Mouse (Mus musculus) cerebellum, postnatal 25 days (tissue): ENCODE measurements around the gene Rcn2.
"Not testable (repeated sequence)": the region's sequence is repeated elsewhere in the genome, so short reads cannot be mapped to it uniquely, and the experiment has no call there.

Experiments used
- DNase-seq, 2 experiments: peaks; one replicate each; pipeline ENCODE4 v3.0.0; 2021; ENCODE audit warnings: mixed read lengths in 2 of 2

The Rcn2 gene

DNA sequence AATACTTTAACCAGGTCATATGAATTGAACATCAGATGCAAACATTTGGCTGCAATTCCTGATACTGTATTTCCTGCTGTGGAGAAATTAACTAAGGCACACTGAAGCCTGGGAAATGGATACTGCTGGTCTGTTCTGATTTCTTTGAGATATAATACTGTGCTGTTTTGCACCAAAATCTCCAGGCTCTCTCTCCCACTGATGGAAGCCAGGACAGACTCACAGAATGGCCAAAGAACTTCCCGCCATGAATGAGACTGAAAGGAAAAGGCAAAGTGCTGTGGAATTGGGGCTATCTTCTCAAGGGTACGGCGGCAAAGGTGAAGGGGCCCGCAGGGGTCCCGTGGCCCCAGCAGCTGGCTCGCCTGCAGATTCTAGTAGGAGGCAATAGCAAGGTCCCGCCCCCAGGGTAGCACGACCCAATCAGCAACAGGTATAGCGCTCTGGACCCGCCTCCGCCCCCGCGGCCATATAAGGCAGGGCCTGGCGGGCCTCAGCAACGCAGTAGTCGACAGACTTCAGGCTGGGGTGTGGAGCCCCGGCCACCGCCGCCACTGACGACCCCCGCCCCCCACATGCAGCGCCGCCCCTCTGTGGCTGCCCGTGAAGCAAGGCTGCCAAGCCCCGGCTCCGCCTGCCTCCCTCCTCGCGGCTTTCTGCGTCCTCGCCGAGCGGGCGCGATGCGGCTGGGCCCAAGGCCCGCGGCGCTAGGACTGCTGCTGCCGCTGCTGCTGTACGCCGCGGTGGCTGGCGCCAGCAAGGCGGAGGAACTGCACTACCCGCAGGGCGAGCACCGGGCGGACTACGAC, at the start of gene Rcn2:
TSS of gene Rcn2 (plus strand) at position 474 of the 809 bp plus-strand sequence.
- DNase-seq, result peak; percentile 97 to 98

DNA sequence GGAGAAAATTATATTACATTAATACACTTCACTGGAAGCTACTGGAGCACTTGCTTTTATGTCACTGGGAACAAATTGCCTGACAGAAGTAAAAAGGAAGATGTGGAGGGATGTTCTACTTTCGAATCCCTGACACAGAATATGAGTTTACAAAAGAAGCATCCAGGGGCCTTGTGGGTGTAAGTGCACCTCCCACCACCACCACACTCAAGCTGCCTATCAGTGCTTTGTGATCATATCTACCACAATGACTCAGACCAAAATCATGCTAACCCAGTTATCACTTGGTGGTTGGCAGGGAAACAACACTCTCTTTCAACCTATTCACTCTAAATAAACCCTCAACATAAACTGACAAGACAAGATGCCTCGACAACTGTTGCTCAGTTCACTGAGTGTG, 37.0 kb upstream of the Rcn2 start:
- DNase-seq, result not testable (repeated sequence)

DNA sequence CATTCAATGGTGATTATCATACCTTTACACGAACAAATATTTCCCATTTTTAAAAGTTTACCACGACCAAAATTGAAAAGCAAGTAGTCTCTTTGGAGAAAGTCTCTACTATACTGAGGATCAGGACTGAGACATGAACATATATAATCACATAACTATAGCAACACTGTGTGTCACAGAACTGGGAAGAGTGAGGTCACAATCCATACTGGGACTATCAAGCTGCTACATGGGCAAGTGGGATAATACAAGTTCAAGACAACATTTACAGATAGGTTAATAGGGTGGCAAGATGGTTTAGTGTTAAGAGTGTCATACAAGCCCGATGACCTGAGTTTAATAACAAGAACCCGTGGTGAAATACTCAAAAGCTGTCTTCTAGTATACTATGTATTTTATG, 31.2 kb upstream of the Rcn2 start, which contains the start of gene 4930563M21Rik:
TSS of gene 4930563M21Rik (minus strand) at position 101 of the 400 bp plus-strand sequence.
- DNase-seq, result no peak

DNA sequence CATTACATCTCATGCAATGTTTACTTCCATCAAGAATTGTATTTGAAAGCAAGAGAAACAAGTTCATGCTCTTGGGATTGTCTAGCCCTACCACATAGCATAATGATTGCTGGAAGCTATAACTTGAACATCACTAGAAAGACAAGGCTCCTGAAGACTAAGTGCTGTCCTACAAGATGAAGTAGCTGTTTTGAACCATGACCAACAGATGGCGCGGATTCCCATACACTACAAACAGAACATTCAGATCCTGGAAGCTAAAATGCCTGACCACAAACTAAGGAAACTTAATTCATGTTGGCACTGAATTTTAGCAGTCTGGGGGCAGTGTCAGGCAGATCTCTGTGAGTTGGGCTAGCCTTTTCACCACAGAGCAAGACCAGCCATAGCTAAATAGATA, 16.9 kb upstream of the Rcn2 start:
- DNase-seq, result no peak

DNA sequence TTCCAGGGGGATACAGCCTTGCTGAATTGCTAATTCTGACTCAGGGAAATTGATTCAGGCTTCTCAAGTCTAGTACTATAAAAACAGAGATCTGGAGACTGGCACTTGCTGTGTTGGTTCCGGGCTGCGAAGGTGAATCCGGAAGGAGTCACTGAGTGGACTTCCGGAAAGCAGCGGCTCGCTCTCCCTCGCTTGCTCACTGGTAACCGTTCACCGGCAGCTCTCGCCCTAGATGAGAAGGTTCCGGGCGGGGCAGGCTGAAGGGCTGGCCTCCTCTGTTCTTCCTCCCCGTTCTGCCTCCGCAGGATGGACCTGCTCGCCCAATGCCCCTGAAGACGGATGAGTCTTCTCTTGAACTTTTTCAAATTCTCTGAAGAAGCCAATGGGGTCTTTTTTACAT, 14.4 kb upstream of the Rcn2 start:
- DNase-seq, result no peak

DNA sequence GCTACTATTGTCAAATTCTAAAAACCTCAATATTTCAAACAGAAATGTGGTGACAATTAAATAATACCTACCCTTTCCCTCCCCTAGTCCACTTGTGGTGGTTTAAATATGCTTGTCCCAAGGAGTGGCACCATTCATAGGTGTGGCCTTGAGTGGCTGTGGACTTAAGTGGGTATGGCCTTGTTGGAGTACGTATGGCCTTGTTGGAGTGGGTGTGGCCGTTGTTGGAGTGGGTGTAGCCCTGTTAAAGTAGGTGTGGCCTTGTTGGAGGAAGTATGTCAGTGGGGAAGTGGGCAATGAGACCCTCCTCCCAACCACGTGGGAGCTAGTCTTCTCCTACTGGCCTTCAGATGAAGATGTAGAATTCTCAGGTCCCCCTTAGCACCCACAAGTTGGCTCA, 9.4 kb upstream of the Rcn2 start:
- DNase-seq, result no peak

DNA sequence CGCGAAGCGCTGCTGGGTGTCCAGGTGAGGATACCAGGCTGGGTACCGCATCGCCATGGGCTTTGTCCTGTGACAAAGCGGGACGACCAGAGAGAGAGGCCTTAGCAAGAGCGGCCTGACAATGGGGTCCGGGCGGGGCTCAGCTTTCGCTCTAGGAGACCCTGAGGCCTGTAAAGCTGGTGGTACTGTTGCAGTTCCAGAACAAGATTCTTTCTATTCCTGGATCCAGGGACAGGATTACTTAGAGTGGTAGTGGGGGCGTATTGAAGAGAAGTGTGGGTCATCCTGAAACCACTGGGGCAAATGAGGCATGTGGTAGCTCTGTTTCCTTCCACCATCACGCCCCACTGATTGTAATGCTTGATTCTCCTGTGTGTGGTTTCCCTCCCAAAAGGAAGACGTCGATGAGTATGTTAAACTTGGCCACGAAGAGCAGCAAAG, 556 bp downstream of the Rcn2 start:
- DNase-seq, result no peak

DNA sequence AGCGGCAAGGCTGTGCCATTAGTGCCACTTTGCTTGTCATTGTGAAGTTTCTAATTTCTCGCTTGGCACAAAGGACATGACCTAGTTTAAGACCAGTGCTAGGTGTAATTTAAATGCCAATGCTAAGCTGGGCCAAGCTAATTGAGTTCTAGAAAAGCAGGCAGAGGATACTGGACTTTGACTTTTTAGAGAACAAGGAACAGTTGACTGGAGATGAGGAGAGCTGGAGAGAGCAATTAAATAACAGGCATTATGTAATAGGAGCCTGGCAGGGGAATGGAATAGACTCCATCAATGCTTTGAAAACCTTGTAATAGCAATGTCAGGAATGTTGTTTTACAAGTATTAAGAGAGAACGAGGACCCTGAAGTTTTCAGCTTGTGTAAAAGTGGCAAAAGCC, 12.2 kb downstream of the Rcn2 start:
- no peak for DNase-seq

DNA sequence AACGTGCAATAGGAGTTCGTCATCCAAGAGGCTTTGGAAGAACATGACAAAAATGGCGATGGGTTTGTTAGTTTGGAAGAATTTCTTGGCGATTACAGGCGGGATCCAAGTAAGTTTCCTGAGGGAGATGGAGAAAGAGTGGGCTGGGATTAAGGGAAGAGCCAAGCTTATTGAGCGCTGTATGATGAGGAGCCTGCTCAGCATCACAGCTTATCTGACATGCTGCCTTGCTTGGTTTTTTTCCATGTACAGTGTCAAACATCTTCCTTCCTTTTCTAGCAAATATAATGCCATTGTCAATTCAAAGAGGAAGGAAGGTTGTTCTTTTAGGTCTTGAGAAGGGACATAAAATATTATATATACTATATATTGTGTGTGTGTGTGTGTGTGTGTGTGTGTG, 14.5 kb downstream of the Rcn2 start:
- no peak for DNase-seq

DNA sequence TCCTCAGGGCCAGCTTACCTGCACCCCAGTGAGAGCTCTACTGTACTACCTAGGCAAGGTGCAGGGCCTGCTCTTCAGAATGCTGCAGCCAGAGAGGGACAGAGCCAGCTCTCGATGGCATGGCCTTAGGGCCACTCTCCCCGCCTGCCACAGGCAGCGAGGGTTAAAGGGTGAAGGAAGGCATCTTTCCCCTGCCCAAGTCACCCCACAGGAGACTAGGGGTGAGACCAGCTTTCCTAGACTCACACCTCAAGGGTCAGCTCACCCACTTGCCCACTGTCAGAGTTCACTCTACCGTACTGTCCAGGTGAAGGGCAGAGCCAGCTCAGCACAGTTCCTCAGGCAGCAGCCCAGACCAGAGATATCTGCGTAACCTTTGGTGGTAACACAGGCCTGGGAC, 20.7 kb downstream of the Rcn2 start:
- no peak for DNase-seq

DNA sequence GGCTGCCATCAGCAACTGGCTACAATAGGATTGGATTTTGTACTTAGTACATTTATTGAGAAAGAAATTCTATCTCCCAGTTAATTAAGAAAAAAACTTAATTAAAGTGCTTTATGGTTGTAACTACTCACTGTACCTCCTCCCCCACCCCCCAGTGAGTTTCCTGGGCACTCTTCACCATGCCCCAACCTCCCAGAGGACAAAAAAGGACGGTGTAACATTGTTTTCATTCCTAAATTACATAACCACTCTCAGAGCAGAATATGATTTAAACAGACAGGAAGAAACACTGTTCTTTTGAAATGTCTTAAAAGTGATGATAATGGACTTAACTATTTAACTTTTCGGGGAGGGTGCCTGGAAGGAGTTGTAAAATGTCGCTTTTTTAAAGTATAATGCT, 23.4 kb downstream of the Rcn2 start:
- DNase-seq, result no peak

DNA sequence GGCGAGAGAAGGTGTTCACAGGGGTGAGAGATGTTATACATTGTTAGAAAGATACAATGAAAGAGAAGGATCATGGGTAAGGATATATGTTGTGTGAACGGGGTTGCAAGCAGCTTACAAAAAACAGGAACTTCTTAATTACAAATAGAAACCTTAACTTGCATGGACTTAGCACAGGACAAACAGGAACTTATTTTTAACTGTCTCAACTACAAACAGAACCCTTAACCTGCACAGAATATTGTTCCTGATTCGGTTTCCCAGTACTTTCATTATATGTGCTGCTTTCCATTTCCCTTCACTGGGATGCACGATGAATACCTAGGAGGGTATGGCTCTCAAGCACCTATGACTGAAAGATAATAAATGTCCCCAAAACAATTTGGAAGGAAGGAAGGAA, 26.3 kb downstream of the Rcn2 start:
- DNase-seq, result no peak

DNA sequence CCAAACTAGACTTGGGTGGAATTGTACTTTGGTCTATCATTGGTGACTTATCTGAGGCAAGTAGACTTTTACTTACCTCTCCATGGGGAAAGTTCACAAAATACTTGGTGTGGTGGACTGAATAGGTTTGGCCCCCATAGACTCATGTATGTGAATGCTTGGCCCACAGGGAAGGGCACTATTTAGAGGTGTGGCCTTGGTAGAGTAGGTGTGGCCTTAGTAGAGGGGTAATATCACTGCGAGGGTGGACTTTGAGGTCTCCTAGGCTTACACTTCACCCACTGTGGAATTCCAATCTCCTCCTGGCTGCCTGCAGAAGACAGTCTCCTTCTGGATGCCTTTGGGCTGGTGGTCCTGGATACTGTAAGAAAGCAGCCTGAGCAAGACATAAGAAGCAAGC, 27.0 kb downstream of the Rcn2 start:
- no peak for DNase-seq

DNA sequence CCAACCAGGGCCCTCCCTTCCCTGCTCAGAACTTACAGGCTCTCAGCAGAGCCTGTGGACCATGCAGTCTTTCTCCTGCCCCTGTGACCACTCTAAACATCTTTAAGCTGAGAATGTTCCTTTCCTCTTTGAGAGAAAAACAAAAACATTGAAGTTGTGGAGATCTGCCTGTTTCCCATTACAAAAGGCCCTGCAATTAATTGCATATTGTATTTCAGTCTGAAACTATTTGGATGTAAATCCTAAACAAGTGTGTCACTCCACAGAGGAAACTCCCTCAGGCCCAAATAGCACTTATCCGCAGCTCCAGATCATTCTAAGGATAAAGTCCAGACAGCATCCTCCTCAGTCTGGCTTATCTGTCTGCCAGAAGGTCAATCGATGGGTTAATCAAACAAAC, 31.2 kb downstream of the Rcn2 start:
- no peak for DNase-seq

DNA sequence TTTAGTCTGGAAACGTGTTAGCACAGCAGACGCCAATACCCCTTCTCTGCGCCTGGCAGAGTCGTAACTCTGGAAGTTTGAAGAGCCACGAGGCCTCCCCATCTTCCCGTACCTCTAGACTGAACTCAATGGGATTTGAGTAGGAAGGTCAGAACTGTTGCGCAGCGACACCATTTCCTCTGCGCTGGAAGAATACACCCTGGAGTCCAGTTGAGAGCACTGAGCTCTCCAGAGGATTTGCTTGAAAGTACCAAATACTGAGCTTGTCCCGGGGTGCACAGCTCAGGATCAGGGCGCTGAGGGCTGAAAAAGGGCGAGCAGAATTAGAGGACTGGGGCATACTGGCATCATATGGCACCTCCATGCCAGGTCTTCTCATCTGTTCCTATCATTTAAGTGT, 33.2 kb downstream of the Rcn2 start:
- DNase-seq, result no peak

DNA sequence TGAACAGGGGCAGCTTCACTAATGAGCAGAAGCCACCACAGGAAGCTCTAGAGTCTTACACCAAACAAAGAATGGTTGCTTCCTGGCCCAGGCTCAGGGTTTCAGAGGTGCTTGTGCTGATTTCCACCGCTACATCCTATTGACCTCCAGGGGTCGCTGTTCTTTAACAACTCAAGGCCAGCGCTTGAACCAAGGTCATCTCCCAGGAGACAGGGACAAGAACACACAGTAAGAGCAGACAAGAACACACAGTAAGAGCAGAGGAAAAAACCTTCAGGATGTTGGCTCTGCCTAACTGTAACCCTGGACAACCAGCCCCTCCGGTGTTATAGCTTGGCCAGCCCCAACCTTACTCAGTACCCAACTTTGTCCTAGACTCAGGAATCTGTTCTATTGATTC, 33.6 kb downstream of the Rcn2 start:
- DNase-seq, result peak; percentile 34 to 56

DNA sequence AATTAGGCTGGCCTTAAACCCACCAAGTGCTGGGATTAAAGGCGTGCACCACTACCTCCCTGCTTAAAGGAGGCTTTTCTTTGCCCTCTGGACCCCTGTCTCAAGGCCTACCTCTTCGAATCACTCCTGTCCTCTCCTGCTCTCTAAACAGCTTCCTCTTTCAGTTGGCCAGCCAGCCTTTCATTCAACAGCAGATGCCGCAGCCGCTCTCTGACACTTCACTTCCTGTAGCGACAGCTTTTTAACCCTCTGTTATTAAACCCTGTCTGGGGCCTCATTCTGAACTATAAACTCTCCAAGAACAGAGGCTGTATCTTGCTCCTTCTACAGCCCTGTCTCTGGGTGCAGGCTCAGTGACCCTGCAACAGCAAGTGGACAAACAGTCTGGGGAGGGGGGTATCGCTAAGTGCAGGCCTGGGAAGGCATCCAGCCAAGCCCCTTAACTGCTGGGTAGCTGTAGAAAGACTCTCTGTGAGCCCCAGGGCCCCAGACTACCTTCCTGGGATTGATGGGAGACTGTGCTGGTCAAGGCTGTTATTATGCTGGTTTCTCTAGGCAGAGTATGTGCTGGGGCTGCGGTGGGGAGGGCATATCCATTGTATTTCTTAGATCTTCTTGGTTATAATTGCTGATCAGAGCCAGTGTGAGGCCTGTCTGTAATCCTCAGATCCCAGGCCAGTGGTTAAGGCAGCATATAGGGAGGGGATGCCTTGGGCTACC, 34.4 kb downstream of the Rcn2 start:
- no peak for DNase-seq

DNA sequence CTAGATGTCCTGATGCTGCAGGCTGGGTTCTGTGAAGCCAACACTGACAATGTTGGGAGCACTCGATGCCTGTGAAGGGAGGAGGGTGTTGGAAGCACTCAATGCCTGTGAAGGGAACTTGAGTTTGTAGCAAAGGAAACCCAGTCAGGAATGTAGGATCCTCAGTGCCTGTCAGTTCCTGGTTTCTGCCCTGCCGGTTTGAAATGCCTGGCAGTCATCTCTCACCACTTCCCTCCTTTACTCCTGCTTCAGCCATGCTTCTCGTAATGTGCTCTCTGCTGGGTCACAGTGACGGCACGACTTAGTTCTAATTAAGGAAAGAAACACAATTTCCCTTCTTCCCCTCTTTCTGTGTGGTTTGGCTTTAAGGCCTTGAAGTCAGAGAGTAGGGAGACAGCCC, 37.9 kb downstream of the Rcn2 start:
- no peak for DNase-seq

DNA sequence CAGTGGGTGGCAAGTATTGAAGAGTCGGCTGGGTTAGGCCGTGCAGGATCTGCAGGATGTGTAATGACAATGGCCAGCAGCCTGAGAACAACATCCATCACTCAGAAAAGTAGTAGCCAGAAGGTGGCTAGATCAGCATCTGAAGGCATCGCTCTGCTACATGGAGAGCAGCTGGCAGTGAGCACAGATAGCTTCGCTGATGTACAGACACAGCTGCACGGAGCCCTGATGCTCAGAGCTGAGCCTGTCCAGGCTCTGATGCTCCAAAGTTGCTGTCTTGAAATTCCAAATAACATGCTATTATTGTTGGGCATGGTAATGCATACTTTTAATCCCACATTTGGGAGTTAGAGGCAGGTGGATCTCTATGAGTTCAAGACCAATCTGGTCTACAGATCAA, 44.9 kb downstream of the Rcn2 start:
- DNase-seq, result no peak

DNA sequence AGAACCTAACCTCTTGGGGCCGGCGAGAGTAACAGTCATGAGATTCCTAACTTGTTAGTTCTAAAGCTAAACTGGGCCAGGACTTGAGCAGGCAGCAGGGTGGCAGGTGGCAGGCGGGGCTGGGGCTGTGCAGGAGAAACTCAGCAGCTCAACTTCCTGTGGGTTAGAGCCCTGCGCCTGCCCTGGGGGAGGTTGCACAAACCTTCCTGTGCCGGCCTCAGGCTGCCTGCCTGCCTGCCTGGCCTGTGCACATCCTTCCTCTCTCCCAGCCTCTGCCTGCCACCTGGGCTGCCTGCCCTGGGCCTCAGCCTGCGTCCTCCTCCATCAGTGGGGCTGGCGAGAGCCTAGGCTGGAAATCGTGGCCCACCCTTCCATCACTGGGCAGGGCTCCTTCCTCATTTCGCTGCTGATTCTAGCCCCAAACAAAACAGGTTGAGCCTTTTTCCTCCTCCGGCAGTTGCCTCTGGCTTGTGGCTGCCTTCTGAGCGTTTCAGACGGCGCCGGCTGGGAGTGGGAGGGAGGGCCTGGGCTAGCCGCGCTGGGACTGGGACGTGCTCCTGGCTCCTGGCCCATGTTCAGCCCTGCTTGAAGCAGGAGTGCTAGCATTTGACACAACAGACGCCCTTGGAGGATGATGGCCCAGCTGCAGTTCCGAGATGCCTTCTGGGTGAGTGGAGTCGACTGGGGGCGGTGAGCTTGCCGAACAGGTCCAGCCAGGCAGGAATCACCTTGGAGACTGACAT, 48.3 kb downstream of the Rcn2 start, which contains the start of gene Pstpip1:
TSS of gene Pstpip1 (plus strand) at position 185 of the 743 bp plus-strand sequence.
- peak; percentile 58 to 73 for DNase-seq

DNA sequence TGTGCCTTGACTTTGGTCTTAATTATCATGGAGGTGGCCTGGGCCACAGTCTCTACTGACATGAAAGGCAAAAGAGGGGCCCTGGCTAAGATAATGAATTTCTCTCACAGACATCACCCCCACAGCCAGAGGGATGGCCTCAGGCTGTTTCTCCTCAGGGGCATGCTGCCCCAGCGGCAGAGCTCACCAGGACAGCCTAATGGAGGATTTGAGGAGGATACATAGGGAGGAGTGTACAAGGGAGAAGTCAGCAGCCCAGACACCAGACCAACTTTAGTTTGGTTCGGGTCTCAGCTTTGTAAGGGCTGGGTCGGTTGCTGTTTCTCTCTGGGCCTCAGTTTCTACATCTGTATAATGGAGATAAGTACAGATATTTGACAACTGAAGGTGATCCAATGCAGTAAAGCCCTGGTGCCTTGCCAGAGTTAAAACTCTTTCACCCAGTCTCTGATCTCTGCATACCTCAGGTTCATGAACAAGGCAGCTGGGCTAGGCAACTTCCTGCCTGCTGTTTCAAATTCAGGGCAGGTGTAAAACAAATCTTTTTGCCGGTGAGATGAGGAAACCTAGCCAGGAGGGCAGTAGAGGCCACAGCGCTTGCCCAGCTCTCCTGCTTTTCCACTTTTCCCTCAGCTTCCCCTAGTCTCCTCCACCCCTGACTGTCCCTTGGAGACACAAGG, 49.0 kb downstream of the Rcn2 start:
- DNase-seq, result no peak

DNA sequence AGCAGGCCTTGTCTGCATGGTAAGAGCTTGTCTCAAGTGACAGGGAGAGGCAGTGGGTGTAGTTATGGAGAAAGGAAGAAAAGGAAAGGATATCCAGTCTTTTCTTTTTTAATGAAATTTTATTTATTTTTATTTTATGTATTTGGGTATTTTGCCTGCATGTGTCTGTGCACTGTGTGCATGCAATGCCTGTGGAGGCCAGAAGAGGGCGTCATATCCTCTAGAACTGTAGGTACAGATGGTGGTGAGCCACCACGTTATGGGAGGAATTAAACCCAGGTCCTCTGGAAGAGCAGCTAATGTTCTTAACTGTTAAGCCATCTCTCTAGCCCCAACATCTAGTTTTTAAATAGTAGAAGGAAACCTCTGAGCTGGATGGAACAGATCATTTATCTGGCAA, 50.5 kb downstream of the Rcn2 start:
- no peak for DNase-seq
